Mouse (Mus musculus): ENCODE results near the gene Ttc1. TPM values are rescaled to one million over a fixed set of nuclear protein-coding genes. Genes with fewer than 3 reads are reported as not detected.
A peak's percentile ranks its signal among the peaks of the same experiment; 100 is the strongest.

Gene Ttc1
- total RNA-seq, 2 experiments from 2014 or later, result 49.3 to 56.7 TPM

DNA sequence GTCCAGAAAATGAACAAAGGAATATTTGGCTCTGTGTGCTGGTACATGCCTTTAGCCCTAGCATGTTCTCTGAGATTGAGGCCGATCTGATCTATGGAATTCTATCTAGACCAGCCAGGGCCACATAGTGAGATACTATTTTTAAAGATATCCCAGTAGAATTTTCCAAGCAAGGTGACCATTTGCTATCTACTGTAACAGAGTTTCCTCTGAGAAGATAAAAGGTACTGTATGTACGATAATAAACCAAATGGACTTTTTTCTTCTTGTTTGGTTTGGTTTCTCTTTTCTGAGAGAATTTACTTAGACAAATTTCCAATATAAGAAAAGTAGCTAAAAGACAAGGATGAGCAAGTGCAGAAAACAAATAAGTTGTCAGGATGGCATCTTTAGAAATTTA is 39.4 kb downstream of the Ttc1 start:
- intact Hi-C loops (cut with DNase I), result no loop called here
- DNase-seq, result no peak

DNA sequence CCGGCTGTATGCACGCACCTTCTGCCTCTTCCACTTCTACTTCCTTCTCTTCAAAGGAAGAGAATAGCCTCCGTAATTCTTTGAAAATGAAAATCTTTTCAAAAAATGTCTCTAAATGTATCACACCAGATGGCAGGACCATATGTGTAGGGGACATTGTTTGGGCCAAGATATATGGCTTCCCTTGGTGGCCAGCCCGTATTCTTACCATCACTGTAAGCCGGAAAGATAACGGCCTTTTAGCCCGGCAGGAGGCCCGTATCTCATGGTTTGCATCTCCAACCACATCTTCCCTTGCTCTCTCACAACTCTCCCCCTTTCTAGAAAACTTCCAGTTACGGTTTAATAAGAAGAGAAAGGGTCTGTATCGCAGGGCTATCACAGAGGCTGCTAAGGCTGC is 42.1 kb downstream of the Ttc1 start:
- intact Hi-C loops (cut with DNase I), result no loop called here

DNA sequence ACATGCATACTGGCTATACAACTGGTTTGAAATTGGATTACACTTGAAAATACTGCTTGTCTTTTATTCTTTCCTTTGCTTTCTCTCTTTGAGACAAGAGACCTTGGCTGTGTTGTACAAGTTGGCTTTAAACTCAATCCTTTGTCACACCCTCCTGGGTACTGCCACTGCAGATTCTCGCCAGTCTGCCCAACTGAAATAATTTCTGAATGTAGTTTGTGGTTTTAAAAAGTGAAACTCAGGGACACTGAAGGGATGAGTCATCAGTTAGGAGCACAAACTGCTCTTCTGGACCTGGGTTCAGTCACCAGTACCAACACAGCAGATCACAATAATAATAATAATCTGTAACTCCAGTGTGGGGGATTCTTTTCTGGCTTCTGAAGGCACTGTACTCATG is 44.3 kb downstream of the Ttc1 start:
- DNase-seq, result no peak
- intact Hi-C loops (cut with DNase I), result no loop called here

More for the DNA sequence above, 42.1 kb downstream of the Ttc1 start:
- no peak for DNase-seq

DNA sequence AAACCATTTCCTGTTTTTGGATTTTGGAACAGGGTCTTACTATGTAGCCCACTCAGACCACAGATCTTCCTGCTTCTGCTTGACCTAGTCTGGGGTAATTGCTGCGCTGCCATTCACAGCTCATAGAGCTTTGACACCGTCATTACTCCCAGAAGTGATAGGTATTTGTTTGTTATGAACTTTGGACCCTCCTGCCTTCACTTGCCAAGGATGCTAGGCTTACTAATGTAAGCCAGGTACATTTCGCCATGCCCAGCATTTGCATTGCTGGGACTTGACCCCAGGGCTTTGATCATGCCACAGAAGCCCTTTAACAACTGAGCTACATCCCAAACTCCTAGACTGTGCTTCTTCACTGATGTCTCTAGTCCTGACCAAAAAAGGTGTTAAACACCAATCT is 47.5 kb downstream of the Ttc1 start:
- intact Hi-C loops (cut with DNase I), result no loop called here
- DNase-seq, result no peak

DNA sequence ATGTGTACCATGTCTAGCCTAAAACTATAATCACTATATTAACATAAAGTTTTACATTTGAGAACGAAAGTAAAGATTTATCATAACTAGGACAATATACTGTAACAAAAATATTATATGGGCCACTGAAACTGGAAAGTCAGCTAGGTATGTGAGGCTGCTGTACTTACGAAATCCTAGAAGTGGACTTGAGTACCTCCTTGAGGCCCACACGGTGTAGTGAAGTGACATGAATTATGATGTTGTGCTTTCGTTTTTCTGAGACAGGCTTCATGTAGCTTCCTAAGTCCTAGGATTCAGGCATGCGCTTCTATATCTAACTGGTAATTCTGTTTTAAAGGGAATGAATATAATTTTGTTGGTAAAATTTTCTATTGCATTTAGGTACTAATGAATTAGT is 49.2 kb downstream of the Ttc1 start:
- intact Hi-C loops (cut with DNase I), result no loop called here
- DNase-seq, result no peak

DNA sequence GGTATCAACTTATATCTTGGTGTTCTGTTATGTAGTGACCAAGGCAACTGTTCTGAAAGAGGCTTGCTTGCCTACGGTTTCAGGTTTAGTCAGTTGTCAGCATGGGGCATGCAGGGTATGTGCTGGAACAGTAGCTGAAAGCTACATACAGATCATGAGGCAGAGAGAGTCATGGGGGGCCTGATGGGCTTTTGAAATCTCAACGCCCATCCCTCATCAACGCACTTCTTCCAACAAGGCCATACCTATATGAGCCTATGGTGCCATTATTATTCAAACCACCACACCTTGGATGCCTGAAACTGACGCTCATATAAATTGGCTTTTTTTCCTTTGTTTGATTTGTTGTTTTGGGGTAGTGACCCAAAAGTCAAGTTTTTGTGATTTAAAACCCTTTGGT is 51.2 kb downstream of the Ttc1 start:
- no peak for DNase-seq
- intact Hi-C loops (cut with DNase I), result no loop called here

DNA sequence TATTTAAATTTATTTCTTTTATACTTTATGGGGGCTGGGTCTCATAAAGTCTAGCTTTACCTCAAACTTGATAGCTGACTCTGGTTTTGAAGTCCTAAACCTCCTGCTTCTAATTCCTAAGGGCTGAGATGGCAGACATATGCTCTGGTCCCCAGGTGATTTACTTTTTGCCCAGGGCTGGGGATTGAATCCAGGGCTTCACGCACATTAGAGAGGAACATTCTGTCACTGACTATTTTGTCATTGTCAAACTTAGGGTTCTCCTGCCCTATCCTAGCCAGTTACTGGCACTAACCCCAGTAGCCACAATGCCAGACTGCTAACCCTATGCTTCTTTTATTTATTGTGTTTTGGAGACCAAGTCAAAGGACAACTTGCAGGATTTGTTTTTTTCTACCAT is 59.0 kb downstream of the Ttc1 start:
- intact Hi-C loops (cut with DNase I), result no loop called here
- DNase-seq, result no peak

DNA sequence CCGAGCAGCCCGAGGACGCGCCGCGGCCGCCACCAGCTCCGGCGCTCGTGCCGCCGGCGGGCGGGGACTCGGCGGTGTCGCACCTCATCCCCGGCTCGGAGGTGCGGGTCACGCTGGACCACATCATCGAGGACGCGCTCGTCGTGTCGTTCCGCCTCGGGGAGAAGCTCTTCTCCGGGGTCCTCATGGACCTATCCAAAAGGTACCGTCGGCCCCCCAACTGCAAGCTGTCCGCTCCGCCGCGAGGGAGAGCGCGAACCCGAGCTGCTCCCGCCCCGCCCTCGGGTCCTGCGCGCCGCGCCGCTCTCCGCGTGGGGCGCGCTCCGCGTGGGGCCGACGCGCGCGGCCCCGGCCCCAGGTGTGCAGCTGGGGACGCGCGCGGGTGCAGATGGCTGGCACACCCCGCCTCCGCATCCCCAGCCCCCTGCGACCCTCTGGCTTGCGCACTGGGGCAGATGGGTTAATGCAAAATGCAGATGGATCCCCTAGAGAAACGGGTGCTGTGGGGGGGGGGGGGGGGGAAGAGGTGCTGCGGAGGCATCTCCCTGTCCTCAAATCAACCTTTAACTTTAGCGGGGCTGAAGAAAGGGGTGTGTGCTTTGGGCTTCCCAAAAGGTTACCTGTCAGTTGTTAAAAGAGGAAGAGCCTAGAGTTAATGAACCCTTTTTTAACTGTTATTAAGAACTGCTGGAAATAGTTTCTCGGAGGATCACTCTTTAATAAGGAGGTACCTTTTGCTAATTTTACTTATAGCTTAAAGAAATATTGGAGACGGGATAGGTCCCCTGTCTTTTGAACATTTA is 65.2 kb downstream of the Ttc1 start:
- DNase-seq, result peak; percentile 60 to 78
- intact Hi-C loops (cut with DNase I), result loop anchor here (5.0 kb wide), 2 partner anchors 65 to 70 kb away; partner anchors contain the start of gene Ttc1

DNA sequence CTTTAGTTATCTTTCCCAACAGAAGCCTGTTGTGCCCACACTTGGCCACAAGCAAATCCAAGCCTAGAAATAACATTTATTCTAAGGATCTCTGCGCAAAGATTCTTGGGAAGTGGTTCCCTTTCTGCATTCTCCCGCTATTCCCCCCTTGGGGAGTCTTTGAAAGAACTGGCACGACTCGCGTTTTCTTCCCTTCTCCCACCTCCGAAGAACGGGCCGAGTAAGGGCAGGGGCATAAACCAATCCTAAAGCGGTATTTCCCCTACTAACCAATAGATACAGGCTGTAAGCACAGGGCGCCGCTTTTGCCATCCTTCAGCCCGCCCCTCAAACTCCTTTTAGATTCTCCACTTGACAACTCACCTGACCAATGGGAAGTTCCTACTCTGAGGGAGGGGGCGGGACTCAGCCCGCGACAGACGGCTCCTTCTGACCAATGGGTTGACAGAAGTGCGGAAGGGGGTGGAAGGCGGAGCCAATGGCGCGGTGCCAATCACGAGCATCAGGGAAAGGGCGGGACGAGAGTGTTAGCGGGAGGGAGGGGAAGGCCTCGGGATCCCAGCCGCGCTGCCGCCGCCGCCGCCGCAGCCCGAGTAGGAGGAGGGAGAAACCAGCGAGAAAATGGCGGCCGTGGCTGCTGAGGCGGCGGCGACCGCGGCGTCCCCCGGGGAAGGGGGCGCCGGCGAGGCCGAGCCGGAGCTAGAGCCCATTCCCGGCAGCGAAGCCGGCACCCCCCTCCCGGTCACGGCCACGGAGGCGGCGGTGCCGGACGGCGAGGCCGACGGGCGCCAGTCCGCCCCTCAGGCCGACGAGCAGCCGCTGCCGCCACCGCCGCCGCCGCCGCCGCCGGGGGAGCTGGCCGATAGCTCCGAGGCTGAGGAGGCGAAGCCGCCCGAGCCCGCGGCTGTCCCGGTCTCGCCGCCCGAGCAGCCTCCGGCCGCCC is 66.1 kb downstream of the Ttc1 start, which contains the start of gene Pwwp2a:
TSS of gene Pwwp2a (plus strand) at position 527 of the 943 bp plus-strand sequence.
- intact Hi-C loops (cut with DNase I), result loop anchor here (5.0 kb wide), 2 partner anchors 66 to 69 kb away; partner anchors contain the start of gene Ttc1
- DNase-seq, result peak; percentile 99

Other genes with a start within 250 kb of the Ttc1 start
- 1 to 10 TPM; 1.6 to 2.5 TPM for gene Ccnjl, start 219.2 kb downstream of the Ttc1 start, total RNA-seq (2021)
- under 1 TPM; 0.39 to 0.60 TPM for gene 4933415A04Rik, start 161.0 kb downstream of the Ttc1 start, total RNA-seq (2021)
- gene Fabp6, start 146.5 kb downstream of the Ttc1 start, total RNA-seq (2021), result not detected
- gene Pwwp2a, start 66.0 kb downstream of the Ttc1 start, total RNA-seq (2021), result 10 to 100 TPM; 18.9 to 19.9 TPM
- gene Adra1b, start 153.2 kb upstream of the Ttc1 start, total RNA-seq (2021), result 10 to 100 TPM; 47.8 to 52.2 TPM

Data from heart, postnatal 36 days (tissue).